Mouse (Mus musculus) hindlimb bud, embryonic 11.5 days (tissue): ENCODE measurements around the gene Sytl3.
"Not testable (repeated sequence)": the region's sequence is repeated elsewhere in the genome, so short reads cannot be mapped to it uniquely, and the experiment has no call there.

ENCODE experiments used
- DNase-seq: peaks from one replicate; pipeline ENCODE4 v3.0.0-alpha.2; 2012; ENCODE audit warnings: low read depth, low spot score; ENCODE audit errors: extremely low spot score

The Sytl3 gene

GRCm38 (mm10) chr17:6686299-6686971 is 27.5 kb downstream of the Sytl3 start:
- not testable (repeated sequence) for DNase-seq

- not testable (repeated sequence) for DNase-seq
Observed at GRCm38 (mm10) chr17:6689344-6689743, 30.5 kb downstream of the Sytl3 start.

- peak; percentile 28 for DNase-seq
Observed at GRCm38 (mm10) chr17:6691596-6691995, 32.7 kb downstream of the Sytl3 start.

- not testable (repeated sequence) for DNase-seq
Observed at GRCm38 (mm10) chr17:6695712-6696111, 36.8 kb downstream of the Sytl3 start.

- DNase-seq: not testable (repeated sequence)
Observed at GRCm38 (mm10) chr17:6696521-6696920, 37.6 kb downstream of the Sytl3 start.

- DNase-seq: not testable (repeated sequence)
Observed at GRCm38 (mm10) chr17:6697224-6697775, 38.4 kb downstream of the Sytl3 start.

- DNase-seq: not testable (repeated sequence)
Observed at GRCm38 (mm10) chr17:6699502-6699901, 40.6 kb downstream of the Sytl3 start.

GRCm38 (mm10) chr17:6700077-6700476 is 41.2 kb downstream of the Sytl3 start:
- not testable (repeated sequence) for DNase-seq

GRCm38 (mm10) chr17:6702625-6703221 is 43.8 kb downstream of the Sytl3 start:
- not testable (repeated sequence) for DNase-seq

- not testable (repeated sequence) for DNase-seq
Observed at GRCm38 (mm10) chr17:6703381-6704270, 44.7 kb downstream of the Sytl3 start.

GRCm38 (mm10) chr17:6706448-6706847 is 47.6 kb downstream of the Sytl3 start:
- not testable (repeated sequence) for DNase-seq

GRCm38 (mm10) chr17:6707422-6707821 is 48.5 kb downstream of the Sytl3 start:
- not testable (repeated sequence) for DNase-seq

- not testable (repeated sequence) for DNase-seq
Observed at GRCm38 (mm10) chr17:6708194-6708593, 49.3 kb downstream of the Sytl3 start.

- DNase-seq: not testable (repeated sequence)
Observed at GRCm38 (mm10) chr17:6713483-6713882, 54.6 kb downstream of the Sytl3 start.

GRCm38 (mm10) chr17:6713944-6714343 is 55.1 kb downstream of the Sytl3 start:
- not testable (repeated sequence) for DNase-seq

GRCm38 (mm10) chr17:6727996-6728610 is 69.2 kb downstream of the Sytl3 start:
- no peak for DNase-seq

- no peak for DNase-seq
Observed at GRCm38 (mm10) chr17:6729244-6729742, 70.4 kb downstream of the Sytl3 start.

- DNase-seq: no peak
Observed at GRCm38 (mm10) chr17:6731132-6731531, 72.2 kb downstream of the Sytl3 start.

- no peak for DNase-seq
Observed at GRCm38 (mm10) chr17:6731634-6732033, 72.7 kb downstream of the Sytl3 start.

GRCm38 (mm10) chr17:6732665-6733064 is 73.8 kb downstream of the Sytl3 start:
- no peak for DNase-seq
